Mouse (Mus musculus): ENCODE data around the gene Tmem91.
"Not testable (repeated sequence)": the region's sequence is repeated elsewhere in the genome, so short reads cannot be mapped to it uniquely, and the experiment has no call there.

Tmem91 gene

GRCm38 (mm10) chr7:25674719-25675300 lies at the start of gene Tmem91:
TSS of gene Tmem91 (minus strand) at chr7:25675166.
- DNase-seq: peak; percentile 69

GRCm38 (mm10) chr7:25721776-25722175 lies 46.8 kb upstream of the Tmem91 start:
- not testable (repeated sequence) for DNase-seq

GRCm38 (mm10) chr7:25720760-25721159 lies 45.8 kb upstream of the Tmem91 start:
- no peak for DNase-seq

- DNase-seq: peak; percentile 80
These were observed 45.0 kb upstream of the Tmem91 start for GRCm38 (mm10) chr7:25719761-25720610.

- DNase-seq: peak; percentile 90
These were observed 43.9 kb upstream of the Tmem91 start, which contains the start of gene Ccdc97 for GRCm38 (mm10) chr7:25718788-25719417. TSS of gene Ccdc97 (minus strand) at chr7:25719088.

- DNase-seq: no peak
These were observed 42.5 kb upstream of the Tmem91 start for GRCm38 (mm10) chr7:25717478-25717877.

- DNase-seq: no peak
These were observed 40.8 kb upstream of the Tmem91 start for GRCm38 (mm10) chr7:25715731-25716271.

- no peak for DNase-seq
These were observed 39.6 kb upstream of the Tmem91 start for GRCm38 (mm10) chr7:25714581-25714980.

GRCm38 (mm10) chr7:25712801-25713200 lies 37.8 kb upstream of the Tmem91 start:
- no peak for DNase-seq

- no peak for DNase-seq
These were observed 36.8 kb upstream of the Tmem91 start for GRCm38 (mm10) chr7:25711731-25712197.

GRCm38 (mm10) chr7:25711165-25711564 lies 36.2 kb upstream of the Tmem91 start:
- DNase-seq: no peak

GRCm38 (mm10) chr7:25710519-25711130 lies 35.7 kb upstream of the Tmem91 start:
- DNase-seq: peak; percentile 35

- no peak for DNase-seq
These were observed 35.0 kb upstream of the Tmem91 start for GRCm38 (mm10) chr7:25709961-25710360.

- DNase-seq: peak; percentile 21
These were observed 32.8 kb upstream of the Tmem91 start for GRCm38 (mm10) chr7:25707581-25708292.

GRCm38 (mm10) chr7:25706578-25707170 lies 31.7 kb upstream of the Tmem91 start:
- DNase-seq: no peak

GRCm38 (mm10) chr7:25705801-25706251 lies 30.9 kb upstream of the Tmem91 start:
- DNase-seq: no peak

- no peak for DNase-seq
These were observed 29.9 kb upstream of the Tmem91 start for GRCm38 (mm10) chr7:25704716-25705364.

- DNase-seq: no peak
These were observed 29.0 kb upstream of the Tmem91 start for GRCm38 (mm10) chr7:25703793-25704494.

- DNase-seq: peak; percentile 37
These were observed 27.4 kb upstream of the Tmem91 start for GRCm38 (mm10) chr7:25702350-25702749.

GRCm38 (mm10) chr7:25700732-25701131 lies 25.8 kb upstream of the Tmem91 start:
- peak; percentile 29 for DNase-seq
